Mouse (Mus musculus): ENCODE data around the gene Pum2.

Pum2 gene

DNA sequence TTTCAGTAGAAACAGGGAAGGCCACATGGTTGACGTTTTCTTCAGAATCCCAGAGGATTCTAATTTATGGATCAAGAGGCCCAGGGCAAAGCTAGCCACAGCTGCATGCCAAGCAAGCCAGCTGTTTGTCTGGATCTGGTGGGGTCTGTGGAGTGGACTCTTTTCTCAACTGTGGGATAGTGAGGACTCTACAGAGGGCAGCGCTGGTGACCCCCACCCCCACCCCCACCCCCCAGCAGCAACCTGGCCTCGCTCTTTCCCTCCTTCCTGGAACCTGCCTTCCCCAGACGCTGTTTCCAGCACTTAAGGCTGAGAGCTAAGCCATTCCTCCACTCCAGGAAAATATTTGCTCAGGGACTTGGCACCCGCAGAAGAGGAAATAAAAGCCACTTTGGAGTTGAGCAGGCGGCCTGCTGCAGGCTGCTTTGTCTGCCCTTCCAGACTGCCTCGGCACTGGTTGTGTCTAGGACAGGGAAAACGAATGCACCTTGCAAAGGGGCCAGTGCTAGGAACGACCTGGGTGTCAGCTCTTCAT, 124.6 kb downstream of the Pum2 start:
- no peak for DNase-seq
